Mouse (Mus musculus) activated CD4-positive, CD25-positive, alpha-beta regulatory T cell, adult 4 months (primary cell): ENCODE measurements around the gene Tnfsf12. TPM values are rescaled to one million over a fixed set of nuclear protein-coding genes. Genes with fewer than 3 reads are reported as not detected.
"Not testable (repeated sequence)": the region's sequence is repeated elsewhere in the genome, so short reads cannot be mapped to it uniquely, and the experiment has no call there.

Source experiments
- ATAC-seq: one replicate; pipeline ENCODE4 v1.8.0; 2017
- polyA plus RNA-seq, 2 experiments: library from polyadenylated mRNA; unstranded; fragments of 100-300 nt; shearing (Covaris generic); gene quantifications; one replicate each; pipeline ENCODE4 v1.2.1; 2017

Tnfsf12 gene
- polyA plus RNA-seq, 2 experiments from 2014 or later, result not detected

DNA sequence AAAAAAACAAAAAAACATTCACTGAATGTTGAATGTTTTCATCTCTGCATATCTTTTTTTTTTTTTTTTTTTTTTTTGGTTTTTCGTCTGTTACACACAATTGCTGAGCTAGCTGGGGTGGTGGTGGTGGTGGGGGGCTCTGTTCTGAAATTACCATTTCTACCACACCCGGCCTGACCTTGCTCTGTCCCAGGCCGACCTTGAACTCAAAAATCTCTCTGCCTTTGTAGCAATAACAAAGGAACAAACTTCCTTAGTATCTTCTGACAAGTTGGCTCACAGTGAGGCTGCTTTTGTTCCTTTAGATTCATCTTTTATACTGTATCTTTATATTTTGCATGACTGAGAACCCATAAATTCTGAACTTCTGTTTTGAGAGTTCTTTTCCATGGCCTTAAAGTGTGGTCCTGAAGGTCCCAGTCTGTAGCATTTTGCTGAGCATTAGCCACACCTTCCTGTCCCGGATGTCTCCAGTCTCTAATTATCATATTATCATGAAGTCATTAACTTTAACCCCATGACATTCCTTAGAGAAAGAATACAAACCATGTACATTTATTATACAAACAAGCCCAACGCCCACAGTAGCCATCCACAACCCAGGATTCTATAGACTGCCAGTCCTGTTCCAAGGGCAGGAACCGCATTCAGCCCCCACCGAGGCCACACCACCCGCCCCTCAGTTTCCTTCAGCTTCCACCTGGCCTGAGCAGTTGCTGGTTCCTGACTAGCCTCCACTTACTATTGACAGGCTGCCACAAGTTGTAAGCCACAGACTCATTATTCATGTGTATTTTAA lies 8.4 kb upstream of the Tnfsf12 start:
- no peak for ATAC-seq

DNA sequence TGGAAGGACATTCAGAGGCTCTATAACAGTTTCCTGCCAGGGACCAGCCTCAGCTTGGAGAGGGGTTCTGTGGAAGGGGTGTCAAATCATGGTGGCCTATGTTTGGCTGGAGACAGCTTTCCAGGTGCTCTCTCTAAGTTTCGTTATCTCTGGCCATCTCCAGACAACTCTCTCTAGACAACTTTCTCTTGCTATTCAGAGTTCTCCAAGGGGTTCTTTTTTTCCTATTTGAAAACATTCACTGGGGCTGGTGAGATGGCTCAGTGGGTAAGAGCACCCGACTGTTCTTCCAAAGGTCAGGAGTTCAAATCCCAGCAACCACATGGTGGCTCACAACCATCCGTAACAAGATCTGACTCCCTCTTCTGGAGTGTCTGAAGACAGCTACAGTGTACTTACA lies 7.7 kb upstream of the Tnfsf12 start:
- ATAC-seq, result not testable (repeated sequence)

DNA sequence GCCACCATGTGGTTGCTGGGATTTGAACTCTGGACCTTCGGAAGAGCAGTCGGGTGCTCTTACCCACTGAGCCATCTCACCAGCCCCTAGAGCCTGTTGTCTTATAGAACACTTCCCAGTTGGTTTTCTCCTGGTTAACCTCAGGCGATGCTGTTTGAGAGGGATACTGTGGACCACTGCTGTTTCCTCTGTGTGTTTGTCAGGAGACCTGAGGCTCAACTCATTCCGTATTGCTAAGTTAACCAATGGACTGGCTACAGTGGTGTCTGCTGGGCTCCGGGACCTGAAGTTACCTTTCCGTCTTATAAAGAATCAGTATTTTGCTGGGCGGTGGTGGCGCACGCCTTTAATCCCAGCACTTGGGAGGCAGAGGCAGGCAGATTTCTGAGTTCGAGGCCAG lies 7.2 kb upstream of the Tnfsf12 start:
- ATAC-seq, result not testable (repeated sequence)

DNA sequence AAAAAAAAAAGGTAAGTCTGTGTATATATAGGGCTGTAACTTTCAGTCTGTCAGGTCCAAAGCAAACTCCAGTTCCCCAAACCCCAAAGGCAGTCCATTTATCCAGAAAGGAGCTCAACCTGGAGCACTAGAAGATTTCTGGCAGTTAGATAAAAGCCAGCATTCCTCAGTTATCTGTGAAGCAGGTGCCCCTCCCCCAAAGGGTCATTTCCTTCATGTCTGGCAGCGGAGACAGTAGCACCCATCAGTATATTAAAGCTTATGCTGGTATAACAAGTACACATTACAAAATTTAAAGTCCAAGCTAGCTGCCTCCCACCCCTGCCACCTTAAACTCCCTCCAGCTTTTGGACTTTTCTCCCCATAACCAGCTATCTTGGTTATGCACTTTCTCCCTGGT lies 3.9 kb upstream of the Tnfsf12 start:
- ATAC-seq, result no peak

DNA sequence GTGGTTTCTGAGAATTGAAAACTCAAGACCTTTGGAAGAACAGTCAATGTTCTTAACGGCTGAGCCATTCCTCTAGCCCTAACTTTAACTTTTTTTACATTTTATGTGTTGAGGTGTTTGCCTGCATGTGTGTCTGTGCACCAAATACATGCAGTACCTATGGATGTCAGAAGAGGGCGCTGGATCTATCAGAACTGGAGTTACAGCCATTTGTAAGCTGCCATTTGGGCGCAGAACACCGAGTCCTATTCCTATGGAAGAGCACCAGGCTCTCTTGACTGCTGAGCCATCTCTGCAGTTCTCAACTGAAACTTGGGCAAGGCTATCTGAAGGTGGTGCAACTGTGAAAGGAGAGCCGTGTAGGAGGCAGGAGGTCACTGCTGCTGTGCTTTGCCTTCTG lies 2.9 kb upstream of the Tnfsf12 start:
- ATAC-seq, result no peak

DNA sequence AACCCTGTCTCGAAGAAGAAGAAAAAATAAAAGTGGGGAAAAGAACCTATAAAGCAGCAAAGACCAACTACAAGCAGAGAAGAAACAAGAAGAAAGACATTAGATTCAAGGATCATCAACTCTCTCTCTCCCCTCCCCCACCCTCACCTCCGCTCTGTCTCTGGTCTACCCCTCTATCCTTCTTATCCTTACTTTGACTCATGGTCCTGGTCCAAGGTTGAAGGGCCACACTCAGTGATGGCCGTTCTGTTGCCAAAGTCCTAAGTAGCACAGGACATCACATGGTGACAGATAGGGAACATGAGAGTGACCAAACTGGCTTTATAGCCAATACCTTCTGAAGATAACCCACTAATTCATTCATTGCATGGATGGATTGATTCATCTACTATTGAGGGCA lies 1.7 kb upstream of the Tnfsf12 start:
- ATAC-seq, result no peak

DNA sequence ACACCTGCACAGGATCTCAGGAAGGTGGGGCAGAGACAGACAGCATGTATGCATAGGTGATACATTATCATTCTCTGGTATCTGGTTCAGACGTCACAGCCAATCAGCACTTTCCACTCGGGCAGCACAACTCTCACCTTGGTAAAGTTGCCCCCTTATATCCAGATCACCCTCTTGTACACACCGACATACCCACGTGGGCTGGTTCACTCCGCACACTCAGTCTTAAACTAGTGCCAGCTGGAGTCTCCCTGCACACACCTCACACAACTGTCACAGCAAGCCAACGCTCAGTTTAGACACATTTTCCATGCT lies 646 bp downstream of the Tnfsf12 start:
- no peak for ATAC-seq

DNA sequence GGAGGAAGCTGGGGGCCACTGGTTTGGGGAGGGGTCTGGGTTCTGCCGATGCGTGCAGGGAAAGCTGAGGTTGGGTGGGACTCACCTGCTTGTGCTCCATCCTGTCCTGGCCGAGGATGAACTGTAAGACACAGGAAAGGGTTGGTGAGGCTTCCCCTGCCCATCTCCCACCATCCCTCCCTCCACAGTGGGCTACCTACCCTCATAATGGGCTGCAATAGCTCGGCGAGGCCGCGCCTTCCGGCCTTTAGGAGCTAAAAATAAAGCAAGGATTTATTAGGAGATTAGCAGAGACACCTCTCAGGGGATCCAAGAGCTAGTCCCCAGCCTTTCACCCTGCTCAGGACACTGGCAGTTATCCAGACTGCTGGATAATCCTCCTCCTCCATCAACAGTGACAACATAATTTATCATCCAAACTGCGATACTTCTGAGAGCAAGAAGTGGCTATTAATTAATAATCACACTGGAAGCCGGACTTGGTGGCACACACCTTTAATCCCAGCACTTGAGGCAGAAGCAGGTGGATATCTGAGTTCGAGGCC lies 2.2 kb downstream of the Tnfsf12 start:
- no peak for ATAC-seq

DNA sequence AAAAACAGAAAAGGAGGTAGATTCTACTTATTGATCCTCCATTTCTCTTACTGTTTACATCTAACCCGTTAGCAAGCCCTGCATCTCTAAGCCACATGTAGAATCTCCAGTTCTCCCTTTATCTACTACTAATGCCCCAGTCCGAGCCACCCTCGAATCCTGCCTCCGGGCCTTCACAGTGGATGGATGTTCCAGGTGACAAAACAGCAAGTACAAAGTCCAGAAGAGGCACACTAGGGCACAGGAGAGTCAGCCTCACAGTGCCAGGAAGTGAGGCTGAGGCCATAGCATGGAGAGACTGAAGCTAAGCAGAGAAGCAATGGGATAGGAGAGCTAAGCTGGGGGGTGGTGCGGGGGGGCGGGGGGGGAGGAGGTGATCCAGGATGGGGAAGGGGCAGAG lies 2.8 kb downstream of the Tnfsf12 start:
- ATAC-seq, result no peak

DNA sequence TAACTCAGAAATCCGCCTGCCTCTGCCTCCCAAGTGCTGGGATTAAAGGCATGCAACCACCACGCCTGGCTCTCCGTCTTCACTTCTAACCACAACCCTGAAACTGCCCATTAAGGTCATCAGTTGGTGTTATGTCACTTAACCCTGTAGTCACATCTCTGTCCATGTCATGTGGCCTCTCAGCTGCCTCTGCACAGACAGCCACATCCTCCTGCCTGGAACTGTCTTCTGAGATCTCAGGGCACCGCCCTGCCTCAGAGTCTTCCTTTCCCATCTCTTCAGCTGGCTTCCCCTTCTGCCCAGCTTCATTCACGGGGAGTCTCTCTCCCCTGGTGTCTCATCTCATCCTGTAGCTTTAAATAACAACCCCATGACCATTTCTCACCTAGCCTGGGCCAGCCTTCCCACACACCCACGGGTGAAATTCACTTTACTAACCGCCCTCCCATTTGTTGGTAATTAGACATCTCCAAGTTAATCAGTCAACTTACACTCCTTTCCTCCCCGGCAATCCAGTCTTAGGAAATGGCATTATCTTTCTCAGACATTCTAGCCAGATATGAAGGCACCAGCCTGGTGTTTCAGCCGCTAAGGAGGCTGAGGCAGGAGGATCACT lies 3.3 kb downstream of the Tnfsf12 start:
- ATAC-seq, result no peak

DNA sequence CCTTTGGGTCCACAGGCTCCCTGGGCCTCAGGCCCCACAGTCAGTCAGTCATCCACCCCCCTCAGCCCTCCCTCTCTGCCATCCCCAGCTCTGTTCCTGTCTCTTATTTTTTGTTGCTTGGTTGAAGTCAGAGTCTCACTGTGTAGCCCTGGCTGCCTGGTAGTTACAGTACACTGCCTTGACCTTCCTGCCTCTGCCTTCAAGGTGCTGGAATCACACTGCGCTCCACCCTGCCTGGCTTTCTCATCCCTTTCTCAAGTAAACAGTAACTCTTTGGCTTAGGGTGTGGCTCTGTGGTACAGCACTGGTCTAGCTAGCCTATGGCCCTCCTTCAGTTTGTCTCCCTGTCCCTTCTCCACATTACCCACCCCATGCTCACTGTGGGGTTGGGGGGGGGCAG lies 5.8 kb downstream of the Tnfsf12 start:
- ATAC-seq, result no peak

DNA sequence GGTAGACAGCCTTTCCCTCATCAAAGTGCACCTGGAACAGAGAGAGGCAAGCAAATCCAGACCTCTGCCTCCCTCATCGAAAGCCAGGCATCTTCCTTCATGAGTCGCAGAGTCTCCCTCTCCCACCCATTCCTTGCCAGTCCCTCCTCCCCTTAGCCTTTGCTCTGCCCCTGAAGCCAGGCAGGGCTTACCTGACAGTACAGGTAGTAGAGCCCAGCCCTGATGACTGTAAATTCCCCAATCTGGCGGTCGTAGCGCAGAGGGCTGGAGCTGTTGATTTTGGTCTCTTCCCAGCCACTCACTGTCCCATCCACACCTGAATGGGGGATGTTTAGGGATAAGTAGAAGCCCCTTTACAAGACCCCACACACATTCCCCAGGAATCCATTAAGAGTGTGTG lies 8.6 kb downstream of the Tnfsf12 start:
- ATAC-seq, result no peak

DNA sequence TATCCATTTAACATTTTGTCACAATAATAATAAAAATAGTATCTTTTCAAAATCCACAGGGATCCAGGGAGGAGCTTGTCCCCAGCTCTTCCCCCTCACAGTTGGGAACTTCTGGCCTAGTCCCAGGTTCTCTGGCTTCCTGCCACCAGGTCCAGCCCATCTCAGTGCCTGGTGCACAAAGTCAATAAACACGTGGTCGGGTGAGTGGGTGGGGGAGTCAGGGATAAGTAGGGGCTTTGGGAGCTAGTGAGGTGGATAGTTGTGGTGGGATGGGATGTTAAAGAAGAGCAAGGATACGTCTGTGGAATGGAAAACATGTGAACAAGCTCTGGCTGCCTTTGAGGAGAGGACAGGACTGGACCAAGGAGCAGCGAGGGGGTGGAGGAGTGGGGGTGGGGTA lies 9.3 kb downstream of the Tnfsf12 start:
- no peak for ATAC-seq

DNA sequence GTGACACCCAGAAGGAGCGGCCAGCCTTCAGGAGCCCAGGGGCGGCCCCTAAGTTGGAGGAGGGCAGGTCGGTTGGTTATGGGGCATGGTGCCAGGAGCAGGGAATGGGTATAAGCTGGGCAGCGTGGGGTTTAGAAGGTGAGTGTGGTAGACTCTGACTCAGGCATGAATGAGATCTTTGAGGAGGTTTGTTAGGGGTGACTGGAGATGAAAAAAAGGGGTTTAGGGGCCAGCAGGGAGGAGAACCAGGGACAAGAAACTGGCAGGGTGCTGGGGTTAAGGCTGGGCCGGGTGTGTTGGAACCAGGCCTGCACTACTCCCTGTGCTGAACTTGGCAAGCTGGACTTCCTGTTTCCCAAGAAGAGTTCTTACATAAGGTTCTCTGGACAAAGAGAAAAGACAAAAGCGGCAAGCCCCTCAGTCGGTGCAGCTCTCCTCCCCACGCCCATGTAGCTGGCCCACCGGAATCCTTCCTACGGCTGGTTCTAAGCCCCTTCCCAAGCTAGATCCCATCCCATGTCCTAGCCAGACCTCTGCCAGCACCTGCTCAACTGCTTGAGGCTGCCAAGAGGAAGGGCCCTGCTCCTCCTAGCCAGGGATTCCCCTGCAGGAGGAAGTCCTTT lies 10.0 kb downstream of the Tnfsf12 start, which contains the start of gene Tnfsf13:
TSS of gene Tnfsf13 (minus strand) at position 259 of the 623 bp plus-strand sequence.
- ATAC-seq, result no peak

DNA sequence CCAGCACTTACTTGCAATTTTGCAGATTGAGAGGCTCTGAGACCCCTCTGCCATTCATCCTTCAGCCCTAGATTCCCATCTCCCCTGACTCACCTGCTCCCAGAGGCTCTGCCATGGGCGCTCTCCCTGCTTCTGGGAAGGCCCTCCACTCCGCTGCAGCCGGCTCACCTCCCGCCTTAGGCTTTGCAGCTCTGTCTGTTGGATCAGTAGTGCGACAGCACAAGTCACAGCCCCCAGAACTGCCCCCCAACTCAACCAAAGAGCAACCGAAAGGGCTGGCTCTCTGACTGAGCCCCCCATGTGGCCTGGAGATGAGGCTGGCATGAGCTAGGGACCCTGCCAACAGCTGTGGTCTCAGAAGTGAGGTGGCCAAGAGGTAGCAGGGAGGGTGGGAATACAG lies 10.7 kb downstream of the Tnfsf12 start:
- ATAC-seq, result no peak

DNA sequence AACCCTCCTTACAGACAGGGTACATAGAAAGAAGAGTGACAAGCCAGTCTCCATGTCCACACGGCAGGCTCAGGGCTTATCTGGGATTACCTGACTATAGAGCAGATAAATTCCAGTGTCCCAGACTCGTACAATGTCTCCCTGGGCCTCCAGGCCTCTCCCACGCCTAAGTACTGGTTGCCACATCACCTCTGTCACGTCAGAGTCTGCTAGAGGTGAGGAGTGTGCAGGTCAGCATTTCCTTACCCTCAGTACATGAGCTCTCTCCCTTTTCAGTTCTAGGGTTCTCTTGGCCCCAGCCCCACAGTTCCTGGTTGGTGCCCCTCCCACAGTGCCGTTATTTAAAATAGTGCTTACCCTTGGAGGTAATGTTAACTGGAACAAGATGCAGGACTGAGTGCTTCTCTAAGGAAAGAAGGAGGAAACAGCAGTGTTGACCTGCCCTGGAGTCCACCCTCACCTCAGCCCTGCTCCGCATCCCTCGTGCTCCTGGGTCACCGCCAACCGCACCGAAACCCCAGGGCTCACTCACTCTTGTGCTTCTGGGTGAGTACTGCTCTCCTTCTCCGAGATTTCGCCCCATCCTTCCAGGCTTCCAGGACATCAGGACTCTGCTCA lies 11.4 kb downstream of the Tnfsf12 start:
- no peak for ATAC-seq

DNA sequence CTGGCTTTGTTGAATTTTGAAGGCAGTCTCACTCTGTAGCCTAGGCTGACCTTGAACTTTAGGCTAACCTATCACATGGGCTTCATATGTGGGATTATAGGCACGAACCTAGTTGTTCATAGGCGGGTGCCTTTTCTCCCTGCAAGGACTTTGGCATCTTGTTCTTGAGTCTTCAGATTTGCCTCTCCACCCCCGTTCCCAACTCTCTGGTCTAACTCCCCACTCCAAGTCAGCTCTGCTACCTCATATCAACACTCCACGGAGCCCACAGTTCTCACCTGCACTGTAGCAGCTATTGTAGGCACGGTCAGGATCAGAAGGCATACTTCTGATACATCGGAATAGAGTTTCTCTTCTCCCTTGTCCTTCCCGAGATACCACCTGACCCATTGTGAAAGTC lies 12.1 kb downstream of the Tnfsf12 start:
- no peak for ATAC-seq

DNA sequence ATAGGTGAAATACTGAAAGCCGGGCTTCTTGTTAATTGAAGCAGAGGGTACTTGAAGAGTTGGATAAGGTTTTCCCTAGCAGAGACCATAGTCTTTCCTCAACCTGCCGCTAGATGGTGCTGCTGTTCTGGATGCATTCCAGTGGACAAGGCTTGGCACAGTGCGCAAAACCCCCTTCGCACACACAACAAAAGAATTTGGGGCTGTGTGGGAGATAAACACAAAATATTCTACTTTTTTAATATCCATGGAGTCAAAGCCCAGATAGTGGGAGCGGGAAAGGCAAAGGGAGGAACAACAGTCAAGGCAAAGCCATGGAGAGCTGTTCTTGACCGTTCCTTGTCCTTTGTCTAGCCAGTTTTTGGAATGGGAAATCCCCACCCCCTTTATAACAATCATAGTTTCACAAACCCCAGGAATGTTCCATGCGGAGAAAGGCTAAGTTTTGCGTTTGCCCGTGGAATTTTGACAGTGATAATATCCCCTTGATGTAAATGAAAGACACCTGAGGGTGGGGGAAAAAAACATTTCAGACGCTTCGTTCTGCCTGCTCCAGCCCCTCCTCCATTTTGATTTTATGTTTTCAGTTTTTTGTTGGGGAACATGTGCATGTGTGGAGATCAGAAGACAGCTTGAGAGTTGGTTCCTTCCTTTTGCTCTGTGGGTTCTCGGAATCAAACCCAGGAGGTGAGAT lies 12.7 kb downstream of the Tnfsf12 start:
- peak; percentile 49 for ATAC-seq

DNA sequence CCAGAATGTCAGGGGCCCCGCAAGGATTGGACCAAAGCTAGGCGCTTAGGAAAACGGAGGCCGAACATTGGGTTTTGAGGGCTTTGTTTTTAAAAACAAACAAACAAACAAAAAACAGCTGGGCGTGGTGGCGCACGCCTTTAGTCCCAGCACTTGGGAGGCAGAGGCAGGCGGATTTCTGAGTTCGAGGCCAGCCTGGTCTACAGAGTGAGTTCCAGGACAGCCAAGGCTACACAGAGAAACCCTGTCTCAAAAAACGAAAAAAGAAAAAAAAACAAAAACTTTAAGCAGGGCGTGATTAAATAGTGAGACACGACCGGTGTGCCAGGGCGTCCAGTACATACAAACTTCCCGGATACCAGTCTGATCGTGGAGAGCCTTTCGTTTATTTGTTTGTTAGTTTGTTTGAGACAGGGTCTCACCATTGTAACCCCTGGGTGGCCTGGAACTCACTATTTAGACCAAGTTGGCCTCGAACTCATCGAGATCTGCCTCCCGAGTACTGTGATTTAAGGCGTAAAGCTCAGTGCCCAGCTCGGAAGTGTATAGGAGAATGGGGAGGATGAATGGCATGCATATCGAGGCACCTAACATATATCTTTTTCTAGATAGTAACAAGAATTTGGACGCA lies 13.3 kb downstream of the Tnfsf12 start:
- ATAC-seq, result no peak

DNA sequence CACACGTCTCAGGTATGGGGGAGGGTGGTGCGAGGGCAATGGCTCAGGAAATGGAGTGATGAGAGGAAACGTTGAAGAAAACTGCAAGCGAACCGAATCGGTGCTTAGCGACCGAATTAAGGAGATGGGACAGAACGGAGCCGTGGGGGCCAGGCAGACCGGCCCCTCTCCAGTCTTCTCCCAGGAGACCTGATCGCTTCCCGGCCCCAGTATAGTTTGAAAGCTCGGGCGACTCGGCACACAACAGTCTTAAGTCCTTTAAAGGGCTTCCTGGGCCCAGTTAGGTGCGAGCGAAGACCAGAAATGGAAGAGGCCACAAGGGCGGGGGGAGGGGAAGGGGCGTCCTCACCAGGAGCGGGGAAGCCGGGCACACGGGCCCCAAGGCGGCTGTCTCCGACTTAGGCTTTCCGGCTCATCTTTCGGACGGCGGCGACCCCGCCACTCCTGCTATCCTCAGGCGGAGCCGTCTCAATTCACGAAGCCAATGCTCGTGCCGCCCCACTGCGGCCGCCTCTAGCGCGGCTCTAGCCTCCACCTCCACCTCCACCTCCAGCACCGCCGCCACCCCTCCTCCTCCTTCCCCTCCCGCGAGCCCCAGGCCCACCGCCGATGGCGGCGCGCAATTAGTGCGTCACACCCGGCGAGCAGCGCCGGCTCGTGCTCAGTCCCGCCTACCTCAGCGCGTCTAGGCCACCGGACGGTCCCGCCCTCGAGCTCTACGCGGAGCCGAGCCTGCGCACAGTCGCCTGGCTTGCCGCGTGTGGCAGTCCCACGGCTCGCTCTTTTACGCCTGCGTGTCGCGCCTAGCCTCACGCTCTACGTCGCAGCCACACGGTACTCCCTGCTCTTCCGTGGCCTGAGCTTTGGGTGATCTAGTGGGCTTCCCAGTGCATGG lies 14.1 kb downstream of the Tnfsf12 start, which contains the start of gene Senp3:
TSS of gene Senp3 (minus strand) at position 771 of the 895 bp plus-strand sequence.
- ATAC-seq, result peak; percentile 95
